Mouse (Mus musculus): ENCODE measurements around the gene Ints1.

The Ints1 gene

GRCm38 (mm10) chr5:139775216-139775926, at the start of gene Ints1:
Gene Ints1, minus strand, starts transcription at chr5:139775674.
- DNase-seq (ENCODE audit: low read depth, low spot score) = peak; percentile 93

- no peak for DNase-seq (ENCODE audit: low read depth, low spot score)
These were observed 49.1 kb upstream of the Ints1 start for GRCm38 (mm10) chr5:139824531-139824930.

- DNase-seq (ENCODE audit: low read depth, low spot score) = peak; percentile 38
These were observed 46.3 kb upstream of the Ints1 start for GRCm38 (mm10) chr5:139821466-139822459.

GRCm38 (mm10) chr5:139819538-139820181, 44.2 kb upstream of the Ints1 start, which contains the start of gene Tmem184a:
Gene Tmem184a, minus strand, starts transcription at chr5:139819917.
- no peak for DNase-seq (ENCODE audit: low read depth, low spot score)

- DNase-seq (ENCODE audit: low read depth, low spot score) = no peak
These were observed 43.3 kb upstream of the Ints1 start for GRCm38 (mm10) chr5:139818801-139819200.

GRCm38 (mm10) chr5:139818056-139818455, 42.6 kb upstream of the Ints1 start:
- no peak for DNase-seq (ENCODE audit: low read depth, low spot score)

- no peak for DNase-seq (ENCODE audit: low read depth, low spot score)
These were observed 41.8 kb upstream of the Ints1 start for GRCm38 (mm10) chr5:139817292-139817691.

- DNase-seq (ENCODE audit: low read depth, low spot score) = no peak
These were observed 41.0 kb upstream of the Ints1 start for GRCm38 (mm10) chr5:139816445-139816844.

GRCm38 (mm10) chr5:139815964-139816363, 40.5 kb upstream of the Ints1 start:
- no peak for DNase-seq (ENCODE audit: low read depth, low spot score)

- no peak for DNase-seq (ENCODE audit: low read depth, low spot score)
These were observed 38.5 kb upstream of the Ints1 start for GRCm38 (mm10) chr5:139813963-139814381.

GRCm38 (mm10) chr5:139813126-139813490, 37.6 kb upstream of the Ints1 start:
- DNase-seq (ENCODE audit: low read depth, low spot score) = no peak

- DNase-seq (ENCODE audit: low read depth, low spot score) = no peak
These were observed 37.1 kb upstream of the Ints1 start for GRCm38 (mm10) chr5:139812398-139813125.

GRCm38 (mm10) chr5:139811677-139812397, 36.4 kb upstream of the Ints1 start:
- DNase-seq (ENCODE audit: low read depth, low spot score) = no peak

- DNase-seq (ENCODE audit: low read depth, low spot score) = no peak
These were observed 33.9 kb upstream of the Ints1 start for GRCm38 (mm10) chr5:139809397-139809796.

- no peak for DNase-seq (ENCODE audit: low read depth, low spot score)
These were observed 30.4 kb upstream of the Ints1 start for GRCm38 (mm10) chr5:139805924-139806323.

GRCm38 (mm10) chr5:139804573-139805111, 29.2 kb upstream of the Ints1 start:
- DNase-seq (ENCODE audit: low read depth, low spot score) = no peak

- no peak for DNase-seq (ENCODE audit: low read depth, low spot score)
These were observed 28.7 kb upstream of the Ints1 start for GRCm38 (mm10) chr5:139804107-139804551.

GRCm38 (mm10) chr5:139803601-139804102, 28.2 kb upstream of the Ints1 start:
- no peak for DNase-seq (ENCODE audit: low read depth, low spot score)

- DNase-seq (ENCODE audit: low read depth, low spot score) = no peak
These were observed 27.7 kb upstream of the Ints1 start for GRCm38 (mm10) chr5:139803165-139803564.

- no peak for DNase-seq (ENCODE audit: low read depth, low spot score)
These were observed 26.4 kb upstream of the Ints1 start for GRCm38 (mm10) chr5:139801880-139802279.
